Mouse (Mus musculus) thymus, postnatal 10 days (tissue): ENCODE measurements around the gene Tgif2lx2.
"Not testable (repeated sequence)": the region's sequence is repeated elsewhere in the genome, so short reads cannot be mapped to it uniquely, and the experiment has no call there.

ENCODE experiments used
- DNase-seq, 2 experiments: peaks; one replicate each; pipeline ENCODE4 v3.0.0; 2021; ENCODE audit warnings: low spot score in 2 of 2

The Tgif2lx2 gene

DNA sequence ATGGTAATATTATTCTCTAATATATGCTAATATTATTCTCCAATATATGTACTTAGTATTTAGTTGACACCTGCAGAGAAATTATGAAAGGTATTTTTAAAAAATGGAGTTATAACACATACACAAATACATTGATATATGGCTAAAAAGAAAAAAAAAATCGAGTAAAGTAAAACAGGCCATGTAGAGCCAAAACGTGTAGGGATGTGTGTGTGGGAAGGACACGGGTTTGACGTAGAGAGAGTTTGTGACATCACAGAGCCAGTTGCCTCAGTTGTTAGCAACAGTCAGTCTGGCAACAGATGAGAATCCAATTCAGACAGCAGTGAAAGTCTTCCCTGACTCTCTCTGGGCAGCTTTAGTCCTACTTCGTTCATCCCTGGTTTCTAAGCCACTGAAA, at the start of gene Tgif2lx2:
Gene Tgif2lx2 (plus strand): TSS at position 301 of the 400 bp plus-strand sequence.
- not testable (repeated sequence) for DNase-seq
